ENCODE assay signal across 9 mouse cellular contexts in genomic region chr7:24653681-24654080, GRCm38 (mm10). TPM values are rescaled to one million over a fixed set of nuclear protein-coding genes. Genes with fewer than 3 reads are reported as not detected.
DNase-seq lines count a peak whose midpoint lies in the region; ATAC-seq and TF ChIP-seq lines count a peak whose summit lies in the region.
"Had no signal": no experiment of that assay in that cellular context is flagged by ENCODE, and none has a peak within 500 bp of the region (broad histone marks: within the 10 kb centered on the region; RNA-seq: fewer than 3 reads in every experiment).

No protein-coding gene starts in this region.

- in situ Hi-C loops in CH12.LX (cut with MboI; ENCODE audit: low pct_ligation_motif_present, low pct_unique_long_range_greater_than_20kb, low sequenced_read_pairs) = loop anchor here (10.0 kb wide), 1 partner anchor 179 kb away; no protein-coding TSS in a partner anchor

- no peaks in the 10 kb centered on the region for H3K79me2 ChIP-seq in heart, adult 2 months (replicated peaks; ENCODE audit: control insufficient read depth, insufficient read depth, low read length)
- H3K79me2 ChIP-seq in CH12.LX (replicated peaks; ENCODE audit: control insufficient read depth, extremely low read depth, insufficient read depth, poor library complexity, severe bottlenecking) = no peaks in the 10 kb centered on the region

- no peak overlapping the region for H3K27ac ChIP-seq in heart, adult 2 months
- no peak overlapping the region for H3K27ac ChIP-seq in heart, embryonic 10.5 days
- H3K27ac ChIP-seq in CH12.LX (ENCODE audit: insufficient read depth, low read depth) = no peak overlapping the region
- H3K27ac ChIP-seq in midbrain, postnatal 0 days (ENCODE audit: low read depth, low read length) = no peak overlapping the region
- H3K27ac ChIP-seq: limb, embryonic 13.5 days had no signal

- no peak for ATAC-seq in midbrain, postnatal 0 days (ENCODE audit: low FRiP score)

- TF ChIP-seq CTCF in heart, adult 2 months (IDR thresholded peaks at IDR 0.05) = peak; percentile 99; the same call in 1 of the 2 replicates
- TF ChIP-seq CTCF in CH12.LX (conservative IDR thresholded peaks at IDR 0.05 in 1 of 2, IDR thresholded peaks at IDR 0.05 in 1 of 2; ENCODE audit: low read depth in 2 of 2, low read length in 2 of 2) = peak; percentile 96 to 97
- peak; percentile 77 for TF ChIP-seq CTCF in midbrain, postnatal 0 days (IDR thresholded peaks at IDR 0.05)

- peak; percentile 41 to 71 for DNase-seq in heart, adult 2 months
- no peak for DNase-seq in heart, embryonic 10.5 days (ENCODE audit: low spot score)
- peak; percentile 64 for DNase-seq in CH12.LX (ENCODE audit: extremely low read depth)
- DNase-seq in c-Kit-negative CD71-positive TER-119-positive erythroid progenitor cells, embryonic 14.5 days (ENCODE audit: low read depth, low spot score) = peak; percentile 27
- DNase-seq in gastrocnemius, postnatal 36 days = peak; percentile 30 to 56
- DNase-seq in left cerebral cortex, adult 18-20 months (ENCODE audit: low spot score in 2 of 2) = peak; percentile 16 to 28
- peak; percentile 30 for DNase-seq in midbrain, postnatal 0 days (ENCODE audit: low spot score)
- peak; percentile 75 for DNase-seq in testis, postnatal 10 days (ENCODE audit: low spot score)

- no peak overlapping the region for H3K9ac ChIP-seq in heart, adult 2 months (ENCODE audit: low read depth, low read length)
- H3K9ac ChIP-seq in CH12.LX (ENCODE audit: insufficient read depth, low read depth) = no peak overlapping the region
- H3K9ac ChIP-seq in midbrain, postnatal 0 days (replicated peaks; ENCODE audit: low read length, poor library complexity, severe bottlenecking) = no peak overlapping the region
- H3K9ac ChIP-seq: limb, embryonic 13.5 days had no signal

- TF ChIP-seq RAD21 in CH12.LX (IDR thresholded peaks at IDR 0.05; ENCODE audit: low read depth, low read length) = peak; percentile 76

- no peak for TF ChIP-seq POLR2A in heart, adult 2 months (IDR thresholded peaks at IDR 0.05; ENCODE audit: insufficient read depth, low read depth, low read length)
- no peak for TF ChIP-seq POLR2A in CH12.LX (IDR thresholded peaks at IDR 0.05; ENCODE audit: low read depth, low read length)

- H3K36me3 ChIP-seq in heart, adult 2 months (ENCODE audit: control insufficient read depth, insufficient read depth, low read length) = no peaks in the 10 kb centered on the region
- no peaks in the 10 kb centered on the region for H3K36me3 ChIP-seq in heart, embryonic 10.5 days
- no peaks in the 10 kb centered on the region for H3K36me3 ChIP-seq in CH12.LX (replicated peaks in 1 of 2; ENCODE audit: control insufficient read depth in 1 of 2, insufficient read depth in 1 of 2, low read length in 1 of 2)
- no peaks in the 10 kb centered on the region for H3K36me3 ChIP-seq in midbrain, postnatal 0 days (ENCODE audit: insufficient read depth, low read length)
- H3K36me3 ChIP-seq: limb, embryonic 13.5 days had no signal

- WGBS in heart, adult 2 months = 22% methylated on average over 7 of the region's 7 CpGs
- 22% methylated on average over 7 of the region's 7 CpGs for WGBS in heart, embryonic 10.5 days
- 30% methylated on average over 7 of the region's 7 CpGs for WGBS in midbrain, postnatal 0 days

- H3K4me2 ChIP-seq in CH12.LX (ENCODE audit: insufficient read depth, low read depth, poor library complexity, severe bottlenecking) = no peak overlapping the region
- H3K4me2 ChIP-seq in midbrain, postnatal 0 days (ENCODE audit: low read depth, low read length, poor library complexity, severe bottlenecking) = no peak overlapping the region
- H3K4me2 ChIP-seq: limb, embryonic 13.5 days had no signal

- H3K4me3 ChIP-seq in heart, adult 2 months = no peak overlapping the region
- H3K4me3 ChIP-seq in heart, embryonic 10.5 days = no peak overlapping the region
- no peak overlapping the region for H3K4me3 ChIP-seq in CH12.LX (replicated peaks in 1 of 3; ENCODE audit: low read depth in 2 of 3, low read length in 2 of 3, poor library complexity in 1 of 3)
- no peak overlapping the region for H3K4me3 ChIP-seq in midbrain, postnatal 0 days (ENCODE audit: low read depth, low read length)
- H3K4me3 ChIP-seq: limb, embryonic 13.5 days had no signal

- H3K9me3 ChIP-seq in heart, embryonic 10.5 days = no peaks in the 10 kb centered on the region
- H3K9me3 ChIP-seq in CH12.LX (replicated peaks; ENCODE audit: low read length) = no peaks in the 10 kb centered on the region
- no peaks in the 10 kb centered on the region for H3K9me3 ChIP-seq in midbrain, postnatal 0 days (ENCODE audit: low read length)
- H3K9me3 ChIP-seq: limb, embryonic 13.5 days had no signal

- dilution Hi-C loops in CH12.LX (cut with MboI; ENCODE audit: extremely low pct_ligation_motif_present, extremely low pct_unique_long_range_greater_than_20kb, low sequenced_read_pairs) = no loop called here

- H3K4me1 ChIP-seq in heart, adult 2 months (ENCODE audit: control insufficient read depth, insufficient read depth, low read length) = no peaks in the 10 kb centered on the region
- H3K4me1 ChIP-seq in heart, embryonic 10.5 days = no peaks in the 10 kb centered on the region
- no peaks in the 10 kb centered on the region for H3K4me1 ChIP-seq in CH12.LX (ENCODE audit: control insufficient read depth in 1 of 2, insufficient read depth in 2 of 2)
- no peaks in the 10 kb centered on the region for H3K4me1 ChIP-seq in midbrain, postnatal 0 days (ENCODE audit: insufficient read depth, low read length)
- H3K4me1 ChIP-seq: limb, embryonic 13.5 days had no signal

- TF ChIP-seq EP300 in heart, adult 2 months (IDR thresholded peaks at IDR 0.05; ENCODE audit: insufficient read depth, low read depth, low read length) = no peak
- TF ChIP-seq EP300 in CH12.LX (IDR thresholded peaks at IDR 0.05; ENCODE audit: low read length) = no peak

- intact Hi-C loops in heart, adult 2 months (cut with DNase I) = loop anchor here (1.0 to 5.0 kb wide), 2 partner anchors 52 to 121 kb away; partner anchors contain the start of gene Irgq
- intact Hi-C loops in gastrocnemius, postnatal 36 days (cut with DNase I) = loop anchor here (2.0 kb wide), 1 partner anchor 53 kb away; no protein-coding TSS in a partner anchor

- no peaks in the 10 kb centered on the region for H3K27me3 ChIP-seq in heart, adult 2 months (ENCODE audit: control insufficient read depth, insufficient read depth, low read length)
- no peaks in the 10 kb centered on the region for H3K27me3 ChIP-seq in heart, embryonic 10.5 days (ENCODE audit: insufficient read depth, poor library complexity, severe bottlenecking)
- H3K27me3 ChIP-seq in CH12.LX (replicated peaks) = no peaks in the 10 kb centered on the region
- H3K27me3 ChIP-seq in midbrain, postnatal 0 days (ENCODE audit: insufficient read depth, low read length) = no peaks in the 10 kb centered on the region
- H3K27me3 ChIP-seq: limb, embryonic 13.5 days had no signal

TF ChIP-seq in CH12.LX, 34 proteins besides CTCF, POLR2A, EP300 and RAD21:
- TF ChIP-seq SMC3 (IDR thresholded peaks at IDR 0.05; ENCODE audit: low read depth, low read length) = peak; percentile 86
- no peak for TF ChIP-seq KAT2A (IDR thresholded peaks at IDR 0.05; ENCODE audit: insufficient replicate concordance, low read length)
- peak; percentile 30; the same call in 1 of the 2 replicates for TF ChIP-seq ZC3H11A (IDR thresholded peaks at IDR 0.05; ENCODE audit: low read depth, low read length)

RNA-seq across cellular contexts. Expression of gene Lypd3, which starts 17.3 kb away (rescaled TPM):
- not detected for total RNA-seq in heart, adult 2 months (2021)
- not detected in 2 replicates for polyA plus RNA-seq in heart, adult 2 months (2012; rRNA removed)
- polyA plus RNA-seq in heart, embryonic 10.5 days (2016; fragmentation: Nextera tagmentation; extraction: Ambion mirVana) = 0.18 and 0.22 TPM in 2 replicates
- not detected in 2 replicates for total RNA-seq in CH12.LX (2012; rRNA removed)
- total RNA-seq in CH12.LX (2014; rRNA removed) = not detected in 2 replicates
- not detected in 2 replicates for polyA plus RNA-seq in CH12.LX (2012; ENCODE audit: insufficient read length, low read depth)
- not detected for total RNA-seq in gastrocnemius, postnatal 36 days (2021)
- under 1 TPM in 1 of 2 experiments, not detected in 1; 0.21 TPM for total RNA-seq in left cerebral cortex, adult 18-20 months (2021)
- total RNA-seq in midbrain, postnatal 0 days (2014; rRNA removed) = 0.99 and 1.5 TPM in 2 replicates
- 1.8 and 2.2 TPM in 2 replicates for polyA plus RNA-seq in midbrain, postnatal 0 days (2015; fragmentation: Nextera tagmentation; extraction: Ambion mirVana)

RNA-seq across cellular contexts. Expression of gene Tex101, which starts 22.8 kb away (rescaled TPM):
- total RNA-seq in heart, adult 2 months (2021) = not detected
- 0.15 and 0.27 TPM in 2 replicates for polyA plus RNA-seq in heart, adult 2 months (2012; rRNA removed)
- not detected in 2 replicates for polyA plus RNA-seq in heart, embryonic 10.5 days (2016; fragmentation: Nextera tagmentation; extraction: Ambion mirVana)
- total RNA-seq in CH12.LX (2012; rRNA removed) (not detected in 2 replicates), CH12.LX (2014; rRNA removed) (not detected in 2 replicates)
- polyA plus RNA-seq in CH12.LX (2012; ENCODE audit: insufficient read length, low read depth) = not detected in 2 replicates
- not detected for total RNA-seq in gastrocnemius, postnatal 36 days (2021)
- total RNA-seq in left cerebral cortex, adult 18-20 months (2021) = not detected
- not detected in 2 replicates for total RNA-seq in midbrain, postnatal 0 days (2014; rRNA removed)
- not detected in 2 replicates for polyA plus RNA-seq in midbrain, postnatal 0 days (2015; fragmentation: Nextera tagmentation; extraction: Ambion mirVana)
- polyA plus RNA-seq: limb, embryonic 13.5 days had no signal

RNA-seq across cellular contexts. Expression of gene Phldb3, which starts 43.1 kb away (rescaled TPM):
- total RNA-seq in heart, adult 2 months (2021) = under 1 TPM; 0.27 to 0.34 TPM
- 0.20 and 0.25 TPM in 2 replicates for polyA plus RNA-seq in heart, adult 2 months (2012; rRNA removed)
- polyA plus RNA-seq in heart, embryonic 10.5 days (2016; fragmentation: Nextera tagmentation; extraction: Ambion mirVana) = not detected in 2 replicates
- total RNA-seq in CH12.LX (2012; rRNA removed) (3.1 and 3.5 TPM in 2 replicates), CH12.LX (2014; rRNA removed) (0.89 and 1.1 TPM in 2 replicates)
- polyA plus RNA-seq in CH12.LX (2012; ENCODE audit: insufficient read length, low read depth) = 3.5 and 3.6 TPM in 2 replicates
- total RNA-seq in gastrocnemius, postnatal 36 days (2021) = under 1 TPM; 0.30 to 0.66 TPM
- under 1 TPM in 1 of 2 experiments, not detected in 1; 0.21 TPM for total RNA-seq in left cerebral cortex, adult 18-20 months (2021)
- 0.11 and 0.14 TPM in 2 replicates for total RNA-seq in midbrain, postnatal 0 days (2014; rRNA removed)
- not detected in 2 replicates for polyA plus RNA-seq in midbrain, postnatal 0 days (2015; fragmentation: Nextera tagmentation; extraction: Ambion mirVana)

RNA-seq across cellular contexts. Expression of gene BC049730, which starts 55.4 kb away (rescaled TPM):
- total RNA-seq in heart, adult 2 months (2021) = not detected
- not detected in 2 replicates for polyA plus RNA-seq in heart, adult 2 months (2012; rRNA removed)
- polyA plus RNA-seq in heart, embryonic 10.5 days (2016; fragmentation: Nextera tagmentation; extraction: Ambion mirVana) = not detected in 2 replicates
- total RNA-seq in CH12.LX (2012; rRNA removed) = not detected in 2 replicates
- total RNA-seq in CH12.LX (2014; rRNA removed) = not detected in 2 replicates
- polyA plus RNA-seq in CH12.LX (2012; ENCODE audit: insufficient read length, low read depth) = not detected in 2 replicates
- not detected for total RNA-seq in gastrocnemius, postnatal 36 days (2021)
- not detected for total RNA-seq in left cerebral cortex, adult 18-20 months (2021)
- not detected in 2 replicates for total RNA-seq in midbrain, postnatal 0 days (2014; rRNA removed)
- not detected in 2 replicates for polyA plus RNA-seq in midbrain, postnatal 0 days (2015; fragmentation: Nextera tagmentation; extraction: Ambion mirVana)
- polyA plus RNA-seq: limb, embryonic 13.5 days had no signal
